Mouse (Mus musculus) T-helper 2 cell (primary cell): ENCODE measurements around the gene Clmp.
"Not testable (repeated sequence)": the region's sequence is repeated elsewhere in the genome, so short reads cannot be mapped to it uniquely, and the experiment has no call there.

Experiments used
- in situ Hi-C: fragments of 300-600 bp; cut with MboI, MseI; formaldehyde crosslinking; loops from one replicate; pipeline ENCODE4 v1.15.1; 2025; ENCODE audit warnings: high pct_unique_total_duplicates

Gene Clmp

GRCm38 (mm10) chr9:40776044-40776443 lies 90.3 kb downstream of the Clmp start:
- in situ Hi-C loops: no loop called here

- in situ Hi-C loops: no loop called here
Observed at GRCm38 (mm10) chr9:40776459-40777248, 90.9 kb downstream of the Clmp start.

GRCm38 (mm10) chr9:40780111-40780510 lies 94.3 kb downstream of the Clmp start:
- in situ Hi-C loops: no loop called here

- in situ Hi-C loops: no loop called here
Observed at GRCm38 (mm10) chr9:40780892-40781725, 95.3 kb downstream of the Clmp start.

DNA sequence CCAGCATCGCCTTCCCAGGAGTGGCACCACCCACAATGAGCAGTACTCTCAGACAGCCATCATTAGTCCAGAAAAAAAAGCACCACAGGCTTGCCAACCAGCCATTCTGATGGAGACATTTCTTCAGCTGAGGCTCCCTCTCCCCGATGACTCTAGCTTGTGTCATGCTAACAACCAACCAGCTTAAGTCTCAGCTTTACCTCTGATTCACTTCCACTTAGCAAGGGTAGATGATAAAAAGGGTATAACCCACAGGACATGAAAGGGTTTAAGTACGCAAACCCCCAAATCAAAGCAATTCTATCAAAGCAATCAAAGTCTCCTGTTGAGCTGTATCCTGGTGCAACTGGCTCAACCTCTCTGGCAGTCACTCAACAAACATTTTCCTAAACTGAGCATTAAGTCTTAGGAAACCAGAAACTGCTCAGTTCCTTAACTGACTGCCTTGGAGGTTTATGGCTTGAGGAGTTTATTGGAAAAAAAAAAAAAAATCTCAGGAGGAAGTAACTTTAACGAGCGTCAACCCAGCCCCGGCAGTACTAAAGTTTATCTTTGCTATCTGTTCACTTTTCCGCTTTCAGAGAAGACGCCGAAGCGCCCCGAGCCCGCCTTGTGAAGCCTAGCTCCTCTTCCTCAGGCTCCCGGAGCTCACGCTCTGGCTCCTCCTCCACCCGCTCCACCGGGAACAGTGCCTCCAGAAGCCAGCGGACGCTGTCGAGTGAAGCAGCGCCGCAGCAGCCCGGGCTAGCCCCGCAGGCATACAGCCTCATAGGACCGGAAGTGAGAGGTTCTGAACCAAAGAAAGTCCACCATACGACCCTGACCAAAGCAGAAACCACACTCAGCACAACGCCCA lies 96.2 kb downstream of the Clmp start:
- in situ Hi-C loops: no loop called here

DNA sequence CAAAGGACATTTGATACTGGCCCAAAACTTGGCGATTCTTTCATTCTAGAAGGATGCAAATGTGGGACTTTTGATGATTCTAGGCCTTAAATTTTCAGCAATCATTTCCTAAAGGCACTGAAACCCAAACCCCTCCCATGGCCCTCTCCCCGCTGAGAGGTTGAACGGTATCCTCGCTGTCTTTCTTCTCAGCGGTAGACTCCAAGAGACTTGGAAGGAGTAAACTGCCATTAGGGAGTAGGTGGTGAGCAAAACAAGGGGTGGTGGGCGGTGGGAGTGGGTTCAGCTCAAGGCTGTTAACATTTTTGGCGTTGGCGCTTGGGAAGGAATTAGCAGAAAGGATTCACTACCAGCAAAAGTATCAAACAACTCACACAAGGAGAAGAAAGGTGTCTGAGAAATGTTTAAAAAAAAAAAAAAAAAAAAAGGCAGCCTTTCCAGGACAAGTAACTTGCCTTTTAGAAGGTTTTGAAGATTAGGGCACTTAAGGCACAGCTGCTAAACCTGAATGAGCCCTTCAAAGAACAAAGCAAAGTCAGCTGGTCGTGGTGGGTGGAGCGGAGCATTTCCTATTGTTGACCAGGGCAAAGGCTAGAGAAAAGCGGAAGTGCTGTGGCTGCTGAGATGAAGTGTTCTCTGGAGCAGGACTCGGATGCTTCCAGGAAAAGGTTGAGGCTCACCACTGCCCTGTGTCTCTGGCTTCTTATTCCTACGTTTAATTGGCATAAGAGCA lies 98.0 kb downstream of the Clmp start:
- in situ Hi-C loops: no loop called here

DNA sequence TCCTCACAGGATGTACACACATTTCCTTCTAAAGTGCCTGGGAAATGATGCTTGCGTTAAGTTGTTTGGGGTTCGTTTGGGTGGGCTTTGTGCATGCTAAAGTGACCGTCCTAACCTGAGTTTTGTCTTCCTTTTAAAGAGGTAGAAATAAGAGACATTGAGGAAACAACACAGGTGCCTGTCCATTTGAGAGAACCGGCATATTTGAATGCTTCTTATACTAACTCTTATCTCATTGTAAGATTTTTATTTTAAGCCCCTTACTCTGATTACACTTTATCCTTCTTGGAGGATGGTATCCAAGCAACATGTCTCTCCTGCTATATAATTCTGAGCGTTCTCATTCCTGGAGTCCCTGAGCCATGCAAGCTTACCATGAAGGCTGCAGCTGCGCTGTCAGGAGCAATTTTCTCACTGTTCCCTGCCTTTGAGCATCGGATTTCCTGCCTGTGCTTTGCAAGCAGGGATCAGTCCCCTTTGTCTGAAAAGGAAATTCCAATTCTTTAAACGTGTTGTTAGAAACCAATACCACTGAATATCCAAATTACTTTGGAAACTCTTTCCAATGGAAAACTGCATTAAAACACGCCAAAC lies 98.7 kb downstream of the Clmp start:
- in situ Hi-C loops: no loop called here

GRCm38 (mm10) chr9:40785452-40785851 lies 99.7 kb downstream of the Clmp start:
- in situ Hi-C loops: no loop called here

- in situ Hi-C loops: not testable (repeated sequence)
Observed at GRCm38 (mm10) chr9:40786820-40787219, 101.1 kb downstream of the Clmp start.

DNA sequence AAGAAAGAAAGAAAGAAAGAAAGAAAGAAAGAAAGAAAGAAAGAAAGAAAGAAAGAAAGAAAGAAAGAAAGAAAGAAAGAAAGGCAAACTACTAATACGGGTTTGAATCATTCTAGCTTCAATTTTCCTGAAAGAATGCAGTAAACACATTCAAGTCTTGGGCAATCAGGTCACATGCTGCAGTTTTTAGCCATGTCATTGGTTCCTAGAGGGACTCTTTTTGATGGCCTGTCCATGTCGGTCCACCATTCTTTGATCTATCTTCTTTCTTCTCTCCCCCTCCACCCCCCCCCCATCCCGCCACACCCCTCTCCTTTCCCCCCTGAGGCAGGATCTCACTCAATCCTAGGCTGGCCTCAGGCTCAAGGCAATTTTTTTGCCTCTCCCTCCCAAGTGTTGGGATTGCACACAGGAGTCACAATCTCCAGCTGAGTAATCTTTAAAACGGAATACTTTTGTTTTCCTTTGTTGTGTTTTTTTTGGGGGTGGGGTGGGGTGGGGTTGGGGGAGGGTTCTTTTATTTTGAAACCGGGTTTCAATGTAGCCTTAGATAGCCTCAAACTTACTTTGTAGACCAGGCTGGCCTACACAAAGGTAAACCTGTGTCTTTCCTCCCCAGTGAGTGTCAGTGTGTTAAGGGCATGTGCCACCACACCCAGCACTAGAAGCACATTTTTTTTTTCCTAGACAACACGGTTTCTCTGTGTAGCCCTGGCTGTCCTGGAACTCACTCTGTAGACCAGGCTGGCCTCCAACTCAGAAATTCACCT lies 106.3 kb downstream of the Clmp start:
- in situ Hi-C loops: no loop called here

DNA sequence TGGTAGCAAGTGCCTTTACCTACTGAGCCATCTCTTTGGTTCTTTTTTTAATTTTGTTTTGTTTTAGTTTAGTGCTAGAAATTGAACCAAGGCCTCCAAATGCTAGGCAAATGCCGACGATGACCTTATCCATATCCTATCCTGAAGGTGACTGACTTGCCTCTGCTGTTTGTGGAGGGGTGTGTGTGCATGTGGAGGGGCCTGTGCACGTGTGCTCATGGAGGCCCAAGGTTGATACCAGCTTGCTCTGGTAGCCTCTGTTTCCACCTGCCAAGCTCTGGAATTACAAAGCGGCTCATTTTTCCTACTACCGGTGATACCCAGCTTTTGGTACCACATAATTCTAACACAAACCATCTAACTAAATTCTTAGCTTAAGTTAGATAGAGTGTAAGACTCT lies 107.8 kb downstream of the Clmp start:
- in situ Hi-C loops: no loop called here

DNA sequence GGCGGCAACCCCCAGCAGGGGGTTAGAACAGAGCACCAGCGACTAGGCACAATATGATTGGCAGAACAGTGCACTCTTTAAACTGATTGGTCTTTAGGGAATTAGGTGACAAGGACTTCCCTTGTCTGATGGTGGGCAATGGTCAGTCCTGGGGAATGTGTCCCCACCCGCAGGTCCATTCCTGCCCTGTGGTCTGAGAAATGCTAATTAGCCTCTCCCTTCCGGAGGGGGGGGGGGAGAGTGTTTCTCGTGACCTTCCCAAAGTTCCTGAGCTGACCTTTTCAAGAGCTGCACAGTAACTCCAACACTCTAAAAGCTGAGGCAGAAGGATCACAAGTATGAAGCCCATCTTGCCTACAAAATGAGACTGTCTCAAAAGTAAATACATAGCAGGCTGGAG lies 108.5 kb downstream of the Clmp start:
- in situ Hi-C loops: no loop called here

GRCm38 (mm10) chr9:40794926-40795325 lies 109.2 kb downstream of the Clmp start:
- in situ Hi-C loops: no loop called here

- in situ Hi-C loops: no loop called here
Observed at GRCm38 (mm10) chr9:40795562-40795961, 109.8 kb downstream of the Clmp start.

DNA sequence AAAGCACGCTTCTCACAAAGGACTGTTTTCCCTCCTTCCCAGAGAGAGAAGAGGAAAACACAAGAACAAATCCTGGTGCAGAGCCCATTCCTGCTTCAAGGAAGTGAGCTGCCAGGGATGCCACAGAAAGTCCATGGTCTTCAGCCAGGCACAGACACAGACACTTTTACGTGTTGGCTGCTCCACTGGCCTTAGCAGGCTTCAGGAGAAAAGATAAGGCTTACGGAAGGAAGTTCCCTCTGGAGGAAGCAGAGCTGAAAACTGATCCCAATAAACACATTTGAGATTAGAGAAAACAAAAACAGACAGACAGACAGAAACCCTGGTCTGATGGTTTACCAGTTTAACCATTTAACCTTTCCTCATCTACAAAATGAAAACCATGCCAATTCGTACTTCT lies 110.3 kb downstream of the Clmp start:
- in situ Hi-C loops: no loop called here

GRCm38 (mm10) chr9:40798247-40798960 lies 112.6 kb downstream of the Clmp start:
- in situ Hi-C loops: no loop called here

DNA sequence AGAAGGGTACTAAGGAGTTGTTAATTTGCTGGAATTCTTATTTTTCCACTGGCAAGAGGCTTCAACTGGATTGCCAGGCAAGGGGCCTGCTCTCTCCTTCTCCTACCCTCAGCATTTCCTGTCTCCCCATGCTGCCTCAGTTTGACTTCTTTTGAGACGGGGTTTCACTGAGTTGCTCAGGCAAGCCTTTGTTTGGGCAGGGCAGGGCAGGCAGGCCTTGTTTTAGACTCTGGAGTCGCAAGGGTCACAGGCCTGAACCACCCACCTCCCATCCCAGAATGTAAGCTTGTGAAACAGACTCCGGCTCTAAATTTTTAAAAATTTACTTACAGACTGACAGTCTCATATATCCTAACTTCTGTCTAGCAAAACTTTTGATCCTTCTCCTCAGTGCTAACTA lies 113.3 kb downstream of the Clmp start:
- in situ Hi-C loops: no loop called here

DNA sequence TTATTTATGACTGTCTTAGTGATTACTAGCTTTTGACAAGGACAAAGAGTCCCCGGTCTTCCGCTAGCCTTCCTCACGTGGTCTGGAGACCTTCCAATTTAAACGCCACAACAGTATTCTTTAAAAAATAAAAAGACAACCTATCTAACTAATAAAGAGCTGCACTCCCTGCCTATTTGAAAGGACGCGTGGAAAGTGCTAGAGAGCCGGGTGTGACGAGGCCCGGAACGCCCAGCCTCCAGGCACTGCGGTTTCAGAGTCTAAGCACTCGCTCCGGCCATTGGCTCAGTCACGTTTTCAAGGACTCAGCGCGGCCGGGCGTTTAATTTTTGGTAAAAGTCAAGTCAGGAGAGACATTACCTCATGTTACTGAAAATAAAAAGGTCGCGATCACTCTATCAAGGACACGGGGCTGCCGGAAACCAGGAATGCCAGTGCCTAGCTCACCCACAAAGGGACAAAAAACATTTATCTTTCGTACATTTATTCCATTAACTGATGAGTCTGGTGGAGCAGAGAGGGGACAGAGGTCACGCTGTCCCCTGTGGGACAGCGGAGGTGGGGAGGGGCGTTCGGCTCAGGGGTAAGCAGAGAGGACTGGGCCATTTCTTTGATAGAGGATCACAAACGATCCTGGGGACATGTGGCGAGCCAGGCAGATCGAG lies 114.2 kb downstream of the Clmp start:
- in situ Hi-C loops: no loop called here
